Mouse (Mus musculus) ES-E14 (cell line): ENCODE data around the gene Mat1a. TPM values are rescaled to one million over a fixed set of nuclear protein-coding genes. Genes with fewer than 3 reads are reported as not detected.

Experiments used
- DNase-seq: peaks from one replicate; pipeline ENCODE4 v3.0.0-alpha.2; 2013; ENCODE audit warnings: low read depth, low spot score
- H3K27ac ChIP-seq: 2 replicates; pipeline ENCODE4 v1.5.1; 2012; ENCODE audit warnings: low read depth, mild to moderate bottlenecking, low read length, moderate library complexity, mixed read lengths; ENCODE audit not compliant: poor library complexity, insufficient read depth, severe bottlenecking
- H3K36me3 ChIP-seq: 2 replicates; pipeline ENCODE4 v1.6.1; 2012; ENCODE audit warnings: mild to moderate bottlenecking, low read length, moderate library complexity, mixed read lengths; ENCODE audit not compliant: control insufficient read depth, poor library complexity, insufficient read depth, severe bottlenecking
- H3K4me1 ChIP-seq, 2 experiments: fragments of 150-350 bp in 1 of 2; sonication (generic) in 1 of 2; 2 replicates each; pipeline ENCODE4 v1.6.1; 2012; ENCODE audit warnings: low read length in 2 of 2, mild to moderate bottlenecking in 1 of 2, mixed read lengths in 1 of 2; ENCODE audit not compliant: control insufficient read depth in 2 of 2, insufficient read depth in 2 of 2, poor library complexity in 1 of 2
- H3K4me3 ChIP-seq, 2 experiments: fragments of 150-350 bp in 1 of 2; sonication (generic) in 1 of 2; 2 replicates each; pipeline ENCODE4 v1.5.1; 2012; ENCODE audit warnings: low read length in 2 of 2, low read depth in 1 of 2, mild to moderate bottlenecking in 1 of 2, mixed read lengths in 1 of 2; ENCODE audit not compliant: insufficient read depth in 1 of 2, poor library complexity in 1 of 2, severe bottlenecking in 1 of 2
- H3K9ac ChIP-seq: 2 replicates; pipeline ENCODE4 v1.6.1; 2012; ENCODE audit warnings: low read depth, mild to moderate bottlenecking, low read length, mixed read lengths; ENCODE audit not compliant: poor library complexity, insufficient read depth, severe bottlenecking
- H3K9me3 ChIP-seq: fragments of 150-350 bp; sonication (generic); 2 replicates; pipeline ENCODE4 v1.6.1; 2012; ENCODE audit warnings: low read depth, mild to moderate bottlenecking, low read length; ENCODE audit not compliant: control insufficient read depth, insufficient read depth
- CHD2 ChIP-seq: IDR thresholded peaks from 2 replicates; pipeline ENCODE4 v1.6.1; 2014; ENCODE audit warnings: mild to moderate bottlenecking, low read depth, low read length, inconsistent platforms
- HCFC1 ChIP-seq: IDR thresholded peaks from 2 replicates; pipeline ENCODE4 v1.6.1; 2012; ENCODE audit warnings: low read length, inconsistent platforms, borderline replicate concordance; ENCODE audit not compliant: insufficient read depth
- MAFK ChIP-seq: IDR thresholded peaks from 2 replicates; pipeline ENCODE4 v1.6.1; 2014; ENCODE audit warnings: mild to moderate bottlenecking, low read depth, low read length, inconsistent platforms; ENCODE audit not compliant: insufficient read depth
- ZC3H11A ChIP-seq: IDR thresholded peaks from 2 replicates; pipeline ENCODE4 v1.6.1; 2012; ENCODE audit warnings: low read depth, mild to moderate bottlenecking, inconsistent platforms, low read length, borderline replicate concordance
- ZNF384 ChIP-seq: IDR thresholded peaks from 2 replicates; pipeline ENCODE4 v1.6.1; 2012; ENCODE audit warnings: low read depth, low read length, inconsistent platforms
- in situ Hi-C, 2 experiments: fragments of 600-800 bp; cut with MboI; formaldehyde crosslinking; loops; one replicate each; pipeline ENCODE4 v1.15.1; 2025; ENCODE audit warnings: low sequenced_read_pairs in 2 of 2, inconsistent platforms in 1 of 2; ENCODE audit not compliant: unreplicated experiment in 2 of 2
- total RNA-seq: library from RNA; depleted of rRNA; stranded (reverse); fragments of 300-350 nt; gene quantifications from 2 replicates; pipeline ENCODE4 v1.2.3, GENCODE M21; 2012

Mat1a gene
- total RNA-seq, 1 experiment = 0.54 TPM

DNA sequence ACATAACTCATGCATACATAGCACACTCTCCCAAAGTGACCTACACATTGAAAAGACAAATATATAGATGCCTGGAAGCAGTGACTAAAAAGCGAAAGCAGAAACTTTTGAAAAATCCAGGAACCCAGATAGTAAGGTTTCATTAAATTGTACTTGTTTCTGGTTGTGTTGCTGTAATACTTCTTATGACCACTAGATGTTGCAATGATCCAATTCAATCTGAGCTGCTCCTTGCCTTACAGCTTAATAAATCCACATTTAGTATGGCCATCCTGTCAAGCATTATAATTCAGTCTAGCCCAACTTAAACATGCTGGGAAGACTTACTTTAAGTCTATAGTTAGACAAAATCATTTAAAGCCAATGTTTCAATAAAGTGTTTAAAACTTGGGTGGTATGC, 10.7 kb upstream of the Mat1a start:
- in situ Hi-C loops = no loop called here
- no peaks in the 10 kb centered on the region for H3K9me3 ChIP-seq
- no peak for DNase-seq
- H3K36me3 ChIP-seq = no peaks in the 10 kb centered on the region
- H3K9ac ChIP-seq = no peak overlapping the region
- no peak overlapping the region for H3K27ac ChIP-seq
- TF ChIP-seq HCFC1 (no peak), ZC3H11A (no peak), CHD2 (no peak), MAFK (no peak), ZNF384 (no peak)
- H3K4me3 ChIP-seq = no peak overlapping the region
- no peaks in the 10 kb centered on the region for H3K4me1 ChIP-seq

DNA sequence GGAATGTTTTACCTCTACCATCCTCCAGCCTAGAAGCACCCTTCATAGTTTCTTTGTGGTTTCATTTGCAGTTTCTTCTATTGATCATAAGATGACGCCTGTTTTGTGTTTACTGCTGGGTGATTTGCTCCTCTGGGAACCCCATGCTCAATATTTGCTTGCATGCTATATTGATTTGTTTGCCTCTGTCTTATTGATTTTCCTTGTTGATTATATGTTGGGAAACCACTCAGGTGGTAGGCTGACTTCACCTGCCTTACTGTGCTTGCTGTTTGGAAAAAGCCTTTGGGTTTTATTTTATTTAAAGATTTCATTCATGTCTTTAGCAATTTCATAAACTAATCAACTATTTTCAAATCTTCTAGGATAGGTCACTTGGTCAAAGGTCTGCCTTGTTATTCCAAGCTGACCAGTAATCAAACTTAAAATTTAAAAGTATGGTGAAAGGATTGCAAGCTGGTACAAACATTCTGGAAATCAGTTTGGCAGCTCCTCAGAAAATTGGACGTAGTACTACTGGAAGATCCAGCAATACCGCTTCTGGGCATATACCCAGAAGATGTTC, 8.5 kb upstream of the Mat1a start:
- H3K27ac ChIP-seq = no peak overlapping the region
- no peaks in the 10 kb centered on the region for H3K4me1 ChIP-seq
- in situ Hi-C loops = no loop called here
- no peaks in the 10 kb centered on the region for H3K36me3 ChIP-seq
- no peak for TF ChIP-seq HCFC1
- no peak for TF ChIP-seq MAFK
- TF ChIP-seq CHD2 = no peak
- no peak for TF ChIP-seq ZC3H11A
- TF ChIP-seq ZNF384 = no peak
- H3K9me3 ChIP-seq = no peaks in the 10 kb centered on the region
- H3K9ac ChIP-seq = no peak overlapping the region
- DNase-seq = no peak
- no peak overlapping the region for H3K4me3 ChIP-seq

DNA sequence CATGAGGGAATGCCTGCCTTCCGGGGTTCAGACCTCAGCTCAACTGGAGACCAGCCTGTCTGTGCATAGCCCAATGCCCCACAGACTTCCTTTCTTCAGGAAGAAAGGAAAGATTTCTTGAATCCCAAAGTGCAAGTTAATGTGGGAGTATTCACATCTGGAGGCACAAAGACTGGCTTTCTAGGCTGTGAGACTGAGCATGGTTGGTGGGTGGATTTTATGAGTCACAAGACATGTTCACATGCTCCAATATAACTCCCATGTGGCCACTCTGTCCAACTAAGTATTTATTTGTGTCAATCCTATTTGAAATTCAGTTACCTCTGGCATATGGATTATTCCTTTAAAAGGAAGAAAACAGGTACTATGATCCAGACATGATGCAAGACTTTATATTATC, 6.1 kb upstream of the Mat1a start:
- Histone ChIP-seq H3K36me3 (no peaks in the 10 kb centered on the region), H3K9ac (no peak overlapping the region), H3K4me1 (no peaks in the 10 kb centered on the region), H3K4me3 (no peak overlapping the region), H3K27ac (no peak overlapping the region), H3K9me3 (no peaks in the 10 kb centered on the region)
- no peak for DNase-seq
- TF ChIP-seq CHD2 (no peak), HCFC1 (no peak), ZC3H11A (no peak), ZNF384 (no peak), MAFK (no peak)
- in situ Hi-C loops = no loop called here

DNA sequence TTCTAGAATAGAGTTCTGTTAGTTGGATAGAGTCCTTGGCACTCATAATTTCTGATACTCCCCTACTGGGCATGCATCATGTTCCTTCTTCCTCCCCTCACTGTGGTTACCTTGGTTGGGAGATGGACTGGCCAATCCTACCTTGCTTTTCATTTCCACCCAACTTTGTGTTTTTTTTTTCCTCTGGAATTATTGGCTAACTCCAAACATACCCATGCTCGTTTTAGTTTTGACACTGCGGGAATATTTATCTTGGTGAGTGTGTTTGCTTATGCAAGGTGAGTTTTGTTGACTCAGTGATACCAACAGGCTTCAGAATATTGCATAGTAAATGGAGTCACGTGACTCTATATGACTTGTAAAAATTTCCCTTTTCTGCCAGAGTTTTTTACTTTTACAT, 4.1 kb upstream of the Mat1a start:
- Histone ChIP-seq H3K4me3 (no peak overlapping the region), H3K27ac (no peak overlapping the region), H3K9me3 (no peaks in the 10 kb centered on the region), H3K36me3 (no peaks in the 10 kb centered on the region), H3K9ac (no peak overlapping the region), H3K4me1 (no peaks in the 10 kb centered on the region)
- TF ChIP-seq HCFC1 = no peak
- no peak for TF ChIP-seq CHD2
- TF ChIP-seq ZNF384 = no peak
- TF ChIP-seq MAFK = no peak
- TF ChIP-seq ZC3H11A = no peak
- in situ Hi-C loops = no loop called here
- no peak for DNase-seq

DNA sequence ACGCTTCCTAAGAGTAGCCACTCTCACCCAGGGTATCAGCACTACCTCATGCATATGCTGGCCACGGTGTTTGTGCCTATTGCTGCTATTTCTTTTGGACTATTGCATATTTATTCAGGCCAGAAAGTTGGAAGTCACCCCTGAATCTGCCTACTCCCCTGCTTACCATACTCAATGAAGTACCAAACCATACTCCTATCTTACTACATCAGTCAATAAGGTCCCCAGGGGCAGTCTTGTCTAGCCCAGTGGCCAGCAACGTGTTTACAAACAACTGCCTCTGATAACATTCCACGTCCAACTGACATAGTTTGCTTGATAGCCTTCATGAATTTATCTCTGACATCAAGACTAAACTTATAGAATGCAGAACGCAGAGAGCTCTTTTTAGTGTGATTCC, 3.6 kb upstream of the Mat1a start:
- H3K4me3 ChIP-seq = no peak overlapping the region
- in situ Hi-C loops = no loop called here
- H3K4me1 ChIP-seq = no peaks in the 10 kb centered on the region
- TF ChIP-seq CHD2 = no peak
- no peak overlapping the region for H3K27ac ChIP-seq
- H3K9me3 ChIP-seq = no peaks in the 10 kb centered on the region
- H3K36me3 ChIP-seq = no peaks in the 10 kb centered on the region
- DNase-seq = no peak
- no peak overlapping the region for H3K9ac ChIP-seq
